Comparison of ENCODE assay signal across 7 mouse cellular contexts in genomic region chr3:89999090-89999489, GRCm38 (mm10). TPM values are rescaled to one million over a fixed set of nuclear protein-coding genes. Genes with fewer than 3 reads are reported as not detected.
DNase-seq lines count a peak whose midpoint lies in the region; ATAC-seq lines count a peak whose summit lies in the region.

No protein-coding gene starts in this region.

- DNase-seq in embryonic facial prominence, embryonic 11.5 days (ENCODE audit: low spot score), result peak; percentile 84
- DNase-seq in hindbrain, embryonic 11.5 days (ENCODE audit: low spot score), result no peak
- DNase-seq in cerebellum, adult 11 months, result no peak
- no peak for DNase-seq in urinary bladder, postnatal 10 days (ENCODE audit: low spot score)

- no peak for ATAC-seq in megakaryocyte, adult 5-6 weeks (ENCODE audit: poor library complexity, severe bottlenecking)
- ATAC-seq in embryonic facial prominence, embryonic 11.5 days (replicated peaks; ENCODE audit: insufficient number of reproducible peaks, low FRiP score, low TSS enrichment, low read depth), result peak; percentile 66
- ATAC-seq in hindbrain, embryonic 11.5 days (ENCODE audit: low FRiP score), result peak; percentile 61

- WGBS in embryonic facial prominence, embryonic 11.5 days, result 9% methylated on average over 8 of the region's 8 CpGs
- 26% methylated on average over 8 of the region's 8 CpGs for WGBS in hindbrain, embryonic 11.5 days
- WGBS in macrophage (ENCODE audit: missing documents), result 17% methylated on average over 8 of the region's 8 CpGs

- H3K79me2 ChIP-seq in macrophage (ENCODE audit: inconsistent target), result peaks cover 20% of the 10 kb centered on the region

- peak overlapping the region; percentile 75 for H3K4me2 ChIP-seq in embryonic facial prominence, embryonic 11.5 days (ENCODE audit: low read depth, low read length)
- peak overlapping the region; percentile 83 for H3K4me2 ChIP-seq in hindbrain, embryonic 11.5 days (replicated peaks; ENCODE audit: low read depth, low read length)

- no peaks in the 10 kb centered on the region for H3K27me3 ChIP-seq in megakaryocyte, embryonic 14.5 days (replicated peaks)
- no peaks in the 10 kb centered on the region for H3K27me3 ChIP-seq in embryonic facial prominence, embryonic 11.5 days (ENCODE audit: control insufficient read depth, insufficient read depth, low read length)
- no peaks in the 10 kb centered on the region for H3K27me3 ChIP-seq in hindbrain, embryonic 11.5 days (ENCODE audit: control insufficient read depth, insufficient read depth, low read length)

- H3K9ac ChIP-seq in embryonic facial prominence, embryonic 11.5 days (replicated peaks; ENCODE audit: low read length), result peak overlapping the region; percentile 83
- peak overlapping the region; percentile 84 for H3K9ac ChIP-seq in hindbrain, embryonic 11.5 days (ENCODE audit: low read depth, low read length)

- peak overlapping the region; percentile 85 for H3K27ac ChIP-seq in embryonic facial prominence, embryonic 11.5 days (replicated peaks; ENCODE audit: low read depth, low read length)
- peak overlapping the region; percentile 86 for H3K27ac ChIP-seq in hindbrain, embryonic 11.5 days (ENCODE audit: low read depth, low read length)
- peak overlapping the region; percentile 84 for H3K27ac ChIP-seq in macrophage

- peaks cover 72% of the 10 kb centered on the region for H3K36me3 ChIP-seq in megakaryocyte, embryonic 14.5 days (replicated peaks; ENCODE audit: low read length)
- peaks cover 3% of the 10 kb centered on the region for H3K36me3 ChIP-seq in embryonic facial prominence, embryonic 11.5 days (replicated peaks; ENCODE audit: control insufficient read depth, insufficient read depth, low read depth, low read length)
- peaks cover 9% of the 10 kb centered on the region; the same call in 1 of the 2 replicates for H3K36me3 ChIP-seq in hindbrain, embryonic 11.5 days (ENCODE audit: control insufficient read depth, insufficient read depth, low read length)
- H3K36me3 ChIP-seq in macrophage (ENCODE audit: inconsistent target), result peaks cover 40% of the 10 kb centered on the region

- peaks cover 23% of the 10 kb centered on the region for H3K4me1 ChIP-seq in megakaryocyte, embryonic 14.5 days
- no peaks in the 10 kb centered on the region for H3K4me1 ChIP-seq in embryonic facial prominence, embryonic 11.5 days (ENCODE audit: control insufficient read depth, insufficient read depth, low read length)
- H3K4me1 ChIP-seq in hindbrain, embryonic 11.5 days (replicated peaks; ENCODE audit: control insufficient read depth, insufficient read depth, low read length), result no peaks in the 10 kb centered on the region; the same call in 1 of the 2 replicates

- H3K9me3 ChIP-seq in megakaryocyte, embryonic 14.5 days, result no peaks in the 10 kb centered on the region
- no peaks in the 10 kb centered on the region for H3K9me3 ChIP-seq in embryonic facial prominence, embryonic 11.5 days (replicated peaks; ENCODE audit: control insufficient read depth, low read length)
- H3K9me3 ChIP-seq in hindbrain, embryonic 11.5 days (ENCODE audit: control insufficient read depth, low read length), result no peaks in the 10 kb centered on the region

- H3K4me3 ChIP-seq in megakaryocyte, embryonic 14.5 days (replicated peaks), result peak overlapping the region; percentile 94
- peak overlapping the region; percentile 75 for H3K4me3 ChIP-seq in embryonic facial prominence, embryonic 11.5 days (ENCODE audit: low read depth, low read length)
- H3K4me3 ChIP-seq in hindbrain, embryonic 11.5 days (ENCODE audit: low read depth, low read length), result peak overlapping the region; percentile 73
- H3K4me3 ChIP-seq in macrophage (ENCODE audit: inconsistent target), result peak overlapping the region; percentile 97

RNA-seq across cellular contexts. Expression of gene Hax1, which starts 0.5 kb away (rescaled TPM):
- polyA plus RNA-seq in megakaryocyte, embryonic 14.5 days (2012; ENCODE audit: insufficient read depth, low replicate concordance), result 10.9 and 58.1 TPM in 2 replicates
- 97.5 and 114 TPM in 2 replicates for total RNA-seq in megakaryocyte, adult 5-6 weeks (2015)
- total RNA-seq in megakaryocyte, adult 5-6 weeks (2017), result 48.8 and 50.8 TPM in 2 replicates
- polyA plus RNA-seq in embryonic facial prominence, embryonic 11.5 days (2014; fragmentation: Nextera tagmentation; extraction: Ambion mirVana), result 201 and 207 TPM in 2 replicates
- polyA plus RNA-seq in hindbrain, embryonic 11.5 days (2014; fragmentation: Nextera tagmentation; extraction: Ambion mirVana), result 178 and 182 TPM in 2 replicates
- 100 to 1,000 TPM in 13 of 26 experiments, 10 to 100 TPM in 13; 48.7 to 156 (median 100) TPM for total RNA-seq in macrophage (2018; cell fraction: chromatin; rRNA removed)
- 100 to 1,000 TPM in 16 of 26 experiments, 10 to 100 TPM in 10; 79.7 to 159 (median 118) TPM for total RNA-seq in macrophage (2018; cell fraction: cytosol; rRNA removed)
- total RNA-seq in macrophage (2018; cell fraction: nucleus; rRNA removed), result 100 to 1,000 TPM in 14 of 26 experiments, 10 to 100 TPM in 12; 43.9 to 145 (median 106) TPM
- polyA plus RNA-seq in macrophage (2018), result 77.9 to 113 TPM (median 113 TPM) in 3 replicates

RNA-seq across cellular contexts. Expression of gene Atp8b2, which starts 35.8 kb away (rescaled TPM):
- 4.2 and 6.1 TPM in 2 replicates for polyA plus RNA-seq in megakaryocyte, embryonic 14.5 days (2012; ENCODE audit: insufficient read depth, low replicate concordance)
- total RNA-seq in megakaryocyte, adult 5-6 weeks (2015), result 11.6 and 17.5 TPM in 2 replicates
- 37.2 and 37.3 TPM in 2 replicates for total RNA-seq in megakaryocyte, adult 5-6 weeks (2017)
- 10.6 and 10.7 TPM in 2 replicates for polyA plus RNA-seq in embryonic facial prominence, embryonic 11.5 days (2014; fragmentation: Nextera tagmentation; extraction: Ambion mirVana)
- polyA plus RNA-seq in hindbrain, embryonic 11.5 days (2014; fragmentation: Nextera tagmentation; extraction: Ambion mirVana), result 12.0 and 19.1 TPM in 2 replicates
- total RNA-seq in macrophage (2018; cell fraction: chromatin; rRNA removed), result 100 to 1,000 TPM in 1 of 26 experiments, 10 to 100 TPM in 22, 1 to 10 TPM in 3; 5.4 to 106 (median 49.9) TPM
- total RNA-seq in macrophage (2018; cell fraction: cytosol; rRNA removed), result 10 to 100 TPM in 15 of 26 experiments, 1 to 10 TPM in 11; 5.0 to 15.7 (median 10.8) TPM
- 10 to 100 TPM in 25 of 26 experiments, 1 to 10 TPM in 1; 9.4 to 81.2 (median 22.3) TPM for total RNA-seq in macrophage (2018; cell fraction: nucleus; rRNA removed)
- polyA plus RNA-seq in macrophage (2018), result 8.0 to 10.1 TPM (median 10.0 TPM) in 3 replicates

RNA-seq across cellular contexts. Expression of gene 4933434E20Rik, which starts 52.3 kb away (rescaled TPM):
- 1.2 and 10.8 TPM in 2 replicates for polyA plus RNA-seq in megakaryocyte, embryonic 14.5 days (2012; ENCODE audit: insufficient read depth, low replicate concordance)
- total RNA-seq in megakaryocyte, adult 5-6 weeks (2015), result 46.7 and 50.9 TPM in 2 replicates
- 39.0 and 55.0 TPM in 2 replicates for total RNA-seq in megakaryocyte, adult 5-6 weeks (2017)
- polyA plus RNA-seq in embryonic facial prominence, embryonic 11.5 days (2014; fragmentation: Nextera tagmentation; extraction: Ambion mirVana), result 171 and 176 TPM in 2 replicates
- polyA plus RNA-seq in hindbrain, embryonic 11.5 days (2014; fragmentation: Nextera tagmentation; extraction: Ambion mirVana), result 223 and 230 TPM in 2 replicates
- 100 to 1,000 TPM in 5 of 26 experiments, 10 to 100 TPM in 21; 24.1 to 132 (median 60.5) TPM for total RNA-seq in macrophage (2018; cell fraction: chromatin; rRNA removed)
- total RNA-seq in macrophage (2018; cell fraction: cytosol; rRNA removed), result 100 to 1,000 TPM in 1 of 26 experiments, 10 to 100 TPM in 25; 53.3 to 105 (median 84.5) TPM
- 100 to 1,000 TPM in 3 of 26 experiments, 10 to 100 TPM in 23; 38.8 to 131 (median 65.2) TPM for total RNA-seq in macrophage (2018; cell fraction: nucleus; rRNA removed)
- 49.4 to 76.1 TPM (median 71.0 TPM) in 3 replicates for polyA plus RNA-seq in macrophage (2018)

RNA-seq across cellular contexts. Expression of gene Ubap2l, which starts 53.3 kb away (rescaled TPM):
- 119 and 130 TPM in 2 replicates for polyA plus RNA-seq in megakaryocyte, embryonic 14.5 days (2012; ENCODE audit: insufficient read depth, low replicate concordance)
- total RNA-seq in megakaryocyte, adult 5-6 weeks (2015), result 134 and 144 TPM in 2 replicates
- total RNA-seq in megakaryocyte, adult 5-6 weeks (2017), result 99.6 and 101 TPM in 2 replicates
- polyA plus RNA-seq in embryonic facial prominence, embryonic 11.5 days (2014; fragmentation: Nextera tagmentation; extraction: Ambion mirVana), result 221 and 227 TPM in 2 replicates
- 203 and 230 TPM in 2 replicates for polyA plus RNA-seq in hindbrain, embryonic 11.5 days (2014; fragmentation: Nextera tagmentation; extraction: Ambion mirVana)
- 1,000 to 10,000 TPM in 2 of 26 experiments, 100 to 1,000 TPM in 24; 542 to 1,238 (median 895) TPM for total RNA-seq in macrophage (2018; cell fraction: chromatin; rRNA removed)
- 100 to 1,000 TPM; 154 to 236 (median 177) TPM for total RNA-seq in macrophage (2018; cell fraction: cytosol; rRNA removed)
- total RNA-seq in macrophage (2018; cell fraction: nucleus; rRNA removed), result 100 to 1,000 TPM; 251 to 705 (median 435) TPM
- 160 to 411 TPM (median 185 TPM) in 3 replicates for polyA plus RNA-seq in macrophage (2018)
